Mouse (Mus musculus): Measurements from ENCODE around the gene Platr17.
A peak's percentile ranks its signal among the peaks of the same experiment; 100 is the strongest.
"Not testable (repeated sequence)": the region's sequence is repeated elsewhere in the genome, so short reads cannot be mapped to it uniquely, and the experiment has no call there.

- TF ChIP-seq POLR2A, EP300 (IDR thresholded peaks at IDR 0.05; ENCODE audit: insufficient read depth, low read depth, low read length): not testable (repeated sequence)
- peak; percentile 45 for TF ChIP-seq CTCF (IDR thresholded peaks at IDR 0.05)
These were observed 29.1 kb upstream of the Platr17 start for GRCm38 (mm10) chr17:33875797-33876196.

All from heart, adult 2 months (tissue).